Mouse (Mus musculus): ENCODE results near the gene Gipc3.
A peak's percentile ranks its signal among the peaks of the same experiment; 100 is the strongest.

Gipc3 gene

GRCm38 (mm10) chr10:81342686-81343505, at the start of gene Gipc3:
Gene Gipc3 (minus strand): TSS chr10:81343266.
- DNase-seq, result no peak

GRCm38 (mm10) chr10:81392781-81393185, 49.7 kb upstream of the Gipc3 start, which contains the start of gene Smim24:
Gene Smim24 (plus strand): TSS chr10:81393051.
- peak; percentile 89 for DNase-seq

GRCm38 (mm10) chr10:81392270-81392669, 49.2 kb upstream of the Gipc3 start:
- no peak for DNase-seq

- DNase-seq, result no peak
Observed at GRCm38 (mm10) chr10:81390678-81390965, 47.6 kb upstream of the Gipc3 start.

- peak; percentile 80 for DNase-seq
Observed at GRCm38 (mm10) chr10:81389801-81390677, 47.0 kb upstream of the Gipc3 start.

GRCm38 (mm10) chr10:81389373-81389772, 46.3 kb upstream of the Gipc3 start:
- DNase-seq, result peak; percentile 75

- DNase-seq, result no peak
Observed at GRCm38 (mm10) chr10:81388505-81389055, 45.5 kb upstream of the Gipc3 start, which contains the start of gene Gm48552. Gene Gm48552 (plus strand): TSS chr10:81389005.

- DNase-seq, result no peak
Observed at GRCm38 (mm10) chr10:81387716-81388115, 44.6 kb upstream of the Gipc3 start.

- DNase-seq, result no peak
Observed at GRCm38 (mm10) chr10:81385603-81386306, 42.7 kb upstream of the Gipc3 start.

- no peak for DNase-seq
Observed at GRCm38 (mm10) chr10:81384605-81384982, 41.5 kb upstream of the Gipc3 start.

GRCm38 (mm10) chr10:81383802-81384604, 40.9 kb upstream of the Gipc3 start, which contains the start of the genes Dohh and Gm48551:
Gene Dohh (plus strand): TSS chr10:81384428.
Gene Gm48551 (plus strand): TSS chr10:81384466.
- DNase-seq, result peak; percentile 99

GRCm38 (mm10) chr10:81382039-81382438, 39.0 kb upstream of the Gipc3 start:
- DNase-seq, result no peak

- DNase-seq, result no peak
Observed at GRCm38 (mm10) chr10:81379809-81380378, 36.8 kb upstream of the Gipc3 start.

- DNase-seq, result no peak
Observed at GRCm38 (mm10) chr10:81379183-81379553, 36.1 kb upstream of the Gipc3 start.

- DNase-seq, result peak; percentile 100
Observed at GRCm38 (mm10) chr10:81378553-81379182, 35.6 kb upstream of the Gipc3 start.

- DNase-seq, result peak; percentile 54
Observed at GRCm38 (mm10) chr10:81377793-81378552, 34.9 kb upstream of the Gipc3 start, which contains the start of gene Fzr1. Gene Fzr1 (minus strand): TSS chr10:81378516.

GRCm38 (mm10) chr10:81377362-81377664, 34.2 kb upstream of the Gipc3 start:
- no peak for DNase-seq

- no peak for DNase-seq
Observed at GRCm38 (mm10) chr10:81376561-81377361, 33.7 kb upstream of the Gipc3 start.

GRCm38 (mm10) chr10:81375322-81375721, 32.3 kb upstream of the Gipc3 start:
- no peak for DNase-seq

- DNase-seq, result no peak
Observed at GRCm38 (mm10) chr10:81367207-81367495, 24.1 kb upstream of the Gipc3 start.

Data from kidney, adult 9 months (tissue).